Mouse (Mus musculus) embryo, embryonic 10 days (tissue): ENCODE results near the gene Tmem87b.

ENCODE experiments used
- DNase-seq: peaks from one replicate; pipeline ENCODE4 v3.0.0-alpha.2; 2015; ENCODE audit warnings: low spot score

Tmem87b gene

DNA sequence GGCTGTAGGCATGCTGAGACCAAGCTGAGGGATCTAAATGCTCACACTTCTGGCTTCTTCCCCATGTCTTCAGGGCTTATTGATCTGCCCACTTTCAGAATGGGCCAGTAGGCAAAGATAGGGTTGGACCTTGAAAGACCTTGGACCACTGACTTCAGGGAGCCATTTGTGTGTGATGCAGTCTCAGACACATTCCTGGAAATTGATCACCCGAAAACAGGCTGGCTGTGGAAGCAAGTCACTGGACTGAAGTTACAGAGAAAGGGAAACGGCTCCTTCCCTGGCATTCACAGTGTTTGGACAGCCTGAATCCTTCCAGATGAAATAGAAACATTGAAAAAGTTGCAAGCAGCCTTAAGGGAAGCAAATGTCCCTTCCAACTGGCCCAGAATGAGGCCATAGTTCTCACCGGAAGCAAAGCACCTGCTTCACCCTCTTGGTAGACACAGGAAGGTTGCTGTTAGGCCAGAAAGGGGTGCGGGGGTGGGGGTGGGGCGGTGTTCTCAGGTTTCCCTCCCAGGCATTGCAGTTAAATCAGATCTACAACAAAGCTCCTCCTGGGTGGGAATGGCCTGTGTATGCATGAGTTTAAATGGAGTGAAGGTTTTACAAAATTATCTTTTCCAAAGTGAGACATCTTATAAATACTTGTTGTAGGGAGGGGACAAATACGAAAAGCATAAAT is 70.1 kb downstream of the Tmem87b start:
- no peak for DNase-seq

DNA sequence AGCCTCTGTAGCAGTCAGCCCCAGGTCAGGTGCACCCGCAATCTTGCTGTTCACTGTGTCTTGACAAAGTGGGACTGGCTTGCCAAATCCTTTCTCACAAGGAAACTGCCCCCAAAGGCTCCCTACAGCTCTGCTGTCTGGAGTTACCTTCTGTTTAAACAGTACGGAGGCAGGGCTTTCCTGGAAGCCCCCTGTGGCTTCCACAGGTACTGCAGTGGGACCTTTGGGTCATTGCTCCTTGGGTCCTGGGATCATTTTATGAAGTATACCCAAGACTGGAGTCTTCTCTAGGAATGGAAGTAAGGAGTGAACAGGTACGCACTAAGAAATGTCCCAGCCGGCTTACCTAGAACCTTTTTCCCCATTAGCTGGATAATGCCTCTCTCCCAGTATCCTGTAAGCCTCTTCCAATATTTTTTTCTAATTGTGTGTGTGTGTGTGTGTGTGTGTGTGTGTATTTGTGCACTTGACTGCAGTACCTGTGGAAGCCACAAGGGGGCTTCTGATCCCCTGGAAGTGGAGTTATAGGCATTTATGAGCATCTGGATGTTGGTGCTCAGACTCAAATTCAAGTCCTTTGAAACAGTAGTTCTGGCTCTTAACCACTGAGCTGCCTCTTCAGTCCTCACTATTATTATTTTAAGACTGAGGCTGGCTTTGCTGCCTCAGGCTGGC is 72.9 kb downstream of the Tmem87b start:
- DNase-seq, result no peak

DNA sequence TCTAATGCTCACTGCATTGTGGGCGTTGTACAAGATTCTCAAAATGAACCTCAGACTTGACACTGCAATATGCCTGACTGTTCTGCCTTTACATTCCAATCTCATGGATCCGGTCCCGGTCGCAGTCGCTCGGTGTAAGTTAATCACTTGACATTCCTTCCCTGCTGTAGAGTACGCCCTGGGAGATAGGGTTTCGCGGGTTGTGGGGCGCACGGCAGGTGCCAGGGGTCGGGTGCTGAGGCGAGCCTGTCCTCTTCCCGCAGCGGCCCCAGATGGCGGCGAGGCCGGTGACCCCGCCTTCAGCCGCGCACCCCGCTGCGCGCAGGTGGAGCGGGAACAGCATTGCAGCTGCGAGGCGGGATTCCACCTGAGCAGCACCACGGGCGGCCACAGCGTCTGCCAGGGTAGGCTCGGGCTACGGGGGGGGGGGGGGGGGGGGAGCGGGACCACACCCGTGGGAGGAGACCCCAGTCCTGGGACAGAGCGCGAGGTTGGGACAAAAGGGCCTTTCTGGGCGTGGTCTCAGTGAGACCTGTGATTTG is 74.3 kb downstream of the Tmem87b start:
- DNase-seq, result peak; percentile 7

GRCm38 (mm10) chr2:128902843-128903242 is 84.9 kb downstream of the Tmem87b start:
- no peak for DNase-seq

DNA sequence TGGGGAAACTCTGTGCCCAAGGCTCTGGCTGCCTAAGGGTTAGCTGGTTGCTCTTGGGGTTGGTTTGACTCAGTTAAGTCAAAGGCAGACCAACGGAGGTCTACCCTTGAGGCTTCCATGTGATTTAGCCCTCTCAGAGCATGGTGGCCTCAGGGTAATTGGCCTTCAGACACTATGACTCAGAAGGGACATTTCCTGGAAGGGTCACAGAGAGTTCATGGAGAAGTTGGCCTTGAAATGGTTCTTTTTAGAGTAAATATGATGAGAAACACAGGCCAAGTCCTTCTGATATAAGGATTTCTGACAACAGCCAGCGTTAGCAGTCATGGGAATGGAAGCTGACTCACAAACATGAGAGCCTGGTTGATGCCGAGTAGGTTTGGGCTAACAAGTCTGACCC is 85.7 kb downstream of the Tmem87b start:
- DNase-seq, result no peak
